Comparison of ENCODE assay signal across 15 mouse cellular contexts in genomic region chr1:187088660-187089395, GRCm38 (mm10).
"Had no signal": no experiment of that assay in that cellular context is flagged by ENCODE, and none has a peak within 500 bp of the region (broad histone marks: within the 10 kb centered on the region; RNA-seq: fewer than 3 reads in every experiment).

No protein-coding gene starts in this region.

- H3K4me2 ChIP-seq: lung, embryonic 14.5 days; midbrain, embryonic 11.5 days; midbrain, embryonic 13.5 days; midbrain, embryonic 15.5 days; neural tube, embryonic 12.5 days had no signal

- H3K4me3 ChIP-seq: megakaryocyte, embryonic 14.5 days; midbrain, embryonic 13.5 days; midbrain, embryonic 15.5 days; neural tube, embryonic 12.5 days had no signal

- H3K27me3 ChIP-seq: megakaryocyte, embryonic 14.5 days; midbrain, embryonic 13.5 days; midbrain, embryonic 15.5 days; neural tube, embryonic 12.5 days had no signal

- H3K9me3 ChIP-seq: midbrain, embryonic 13.5 days; midbrain, embryonic 15.5 days; neural tube, embryonic 12.5 days had no signal

- DNase-seq: lung, adult 18-20 months; lung, embryonic 14.5 days; lung, postnatal 10 days; lung, postnatal 36 days; right cerebral cortex, postnatal 14 days; thymus, adult 18-20 months; thymus, postnatal 14 days; thymus, postnatal 36 days had no signal

- H3K36me3 ChIP-seq: midbrain, embryonic 13.5 days; midbrain, embryonic 15.5 days; neural tube, embryonic 12.5 days had no signal

- H3K27ac ChIP-seq: liver, embryonic 14.5 days; macrophage; midbrain, embryonic 13.5 days; midbrain, embryonic 15.5 days; neural tube, embryonic 12.5 days had no signal

- ATAC-seq: midbrain, embryonic 13.5 days; midbrain, embryonic 15.5 days had no signal

- H3K9ac ChIP-seq: liver, embryonic 14.5 days; lung, embryonic 14.5 days; midbrain, embryonic 13.5 days; midbrain, embryonic 15.5 days; neural tube, embryonic 12.5 days had no signal

- H3K4me1 ChIP-seq: megakaryocyte, embryonic 14.5 days; midbrain, embryonic 13.5 days; midbrain, embryonic 15.5 days; neural tube, embryonic 12.5 days had no signal
